Mouse (Mus musculus) bone marrow, adult 2 months (tissue): ENCODE data around the gene Crmp1.

Experiments
- CTCF ChIP-seq: fragments of 200-500 bp; IDR thresholded peaks from 2 replicates; pipeline ENCODE4 v1.5.1; 2011; ENCODE audit warnings: low read length, control low read depth; ENCODE audit not compliant: control insufficient read depth, insufficient read depth
- POLR2A ChIP-seq: fragments of 200-500 bp; IDR thresholded peaks from 2 replicates; pipeline ENCODE4 v1.6.1; 2011; ENCODE audit warnings: low read depth, mild to moderate bottlenecking, control low read depth, low read length, borderline replicate concordance; ENCODE audit not compliant: control insufficient read depth

GRCm38 (mm10) chr5:37257243-37257642 lies 15.5 kb downstream of the Crmp1 start:
- TF ChIP-seq CTCF, result no peak
- TF ChIP-seq POLR2A, result no peak
